Mouse (Mus musculus) liver, adult 2 months (tissue): ENCODE data around the gene Stox2.

ENCODE experiments used
- CTCF ChIP-seq: fragments of 200-500 bp; IDR thresholded peaks from 2 replicates; pipeline ENCODE4 v1.5.1; 2011; ENCODE audit warnings: low read depth, low read length, control low read depth
- POLR2A ChIP-seq: fragments of 200-500 bp; IDR thresholded peaks from 2 replicates; pipeline ENCODE4 v1.6.1; 2011; ENCODE audit warnings: low read length, control low read depth; ENCODE audit not compliant: insufficient read depth; ENCODE audit errors: extremely low read depth

DNA sequence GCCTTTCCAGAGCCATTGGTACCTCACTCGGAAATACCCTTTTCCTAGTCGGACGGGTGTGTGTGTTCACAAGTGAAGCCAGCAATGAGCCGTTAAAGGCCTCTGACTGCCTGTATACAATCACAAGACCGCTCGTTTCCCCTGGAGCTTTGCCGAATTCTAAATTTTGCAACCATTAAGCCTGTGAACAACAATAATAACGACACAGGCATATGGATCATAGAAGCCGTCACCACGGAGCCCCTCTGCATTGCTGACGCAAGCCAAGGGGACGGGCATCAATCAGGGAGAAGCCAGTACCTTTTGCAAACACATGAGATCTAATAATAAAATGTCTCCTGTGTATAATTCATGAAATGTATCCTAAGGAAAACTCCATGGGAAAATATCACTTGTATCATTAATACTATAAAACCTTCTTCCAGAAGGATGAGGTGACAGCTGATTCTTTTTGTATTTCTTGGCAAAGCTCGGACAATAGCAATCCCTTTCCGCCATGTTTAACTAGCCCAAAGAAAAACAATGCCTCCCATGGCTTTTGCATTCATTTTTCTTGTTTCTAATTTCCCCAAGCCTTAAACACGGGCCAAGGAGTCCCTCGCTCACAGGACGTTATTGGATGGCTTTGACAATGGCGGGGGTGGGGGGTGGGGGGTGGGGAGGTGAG is 265.0 kb downstream of the Stox2 start:
- no peak for TF ChIP-seq CTCF
- TF ChIP-seq POLR2A, result no peak
